Mouse (Mus musculus) forebrain, embryonic 11.5 days (tissue): ENCODE results near the gene C2cd5. TPM values are rescaled to one million over a fixed set of nuclear protein-coding genes. Genes with fewer than 3 reads are reported as not detected.
A peak's percentile ranks its signal among the peaks of the same experiment; 100 is the strongest.

ENCODE experiments used
- ATAC-seq: fragments of 200-750 bp; cut with Nextera tagmentation; replicated peaks from 2 replicates; pipeline ENCODE4 v1.8.0; 2017; ENCODE audit warnings: moderate TSS enrichment; ENCODE audit not compliant: low FRiP score
- DNase-seq: peaks from one replicate; pipeline ENCODE4 v3.0.0-alpha.2; 2017; ENCODE audit warnings: low spot score
- H3K27ac ChIP-seq: fragments of 300-500 bp; sonication (generic); 2 replicates; pipeline ENCODE4 v1.5.1; 2014; ENCODE audit warnings: low read depth, low read length
- H3K27me3 ChIP-seq: fragments of 300-500 bp; sonication (generic); 2 replicates; pipeline ENCODE4 v1.6.1; 2014; ENCODE audit warnings: mild to moderate bottlenecking, low read length, mixed read lengths; ENCODE audit not compliant: control insufficient read depth, insufficient read depth
- H3K36me3 ChIP-seq: fragments of 300-500 bp; sonication (generic); 2 replicates; pipeline ENCODE4 v1.6.1; 2014; ENCODE audit warnings: mild to moderate bottlenecking, low read length, moderate library complexity, mixed read lengths; ENCODE audit not compliant: control insufficient read depth, insufficient read depth
- H3K4me1 ChIP-seq: fragments of 300-500 bp; sonication (generic); replicated peaks from 2 replicates; pipeline ENCODE4 v1.6.1; 2014; ENCODE audit warnings: low read length, mixed read lengths; ENCODE audit not compliant: control insufficient read depth, insufficient read depth
- H3K4me2 ChIP-seq: fragments of 300-500 bp; sonication (generic); 2 replicates; pipeline ENCODE4 v1.6.1; 2014; ENCODE audit warnings: low read depth, mild to moderate bottlenecking, low read length, moderate library complexity, mixed read lengths; ENCODE audit not compliant: severe bottlenecking
- H3K4me3 ChIP-seq: fragments of 300-500 bp; sonication (generic); 2 replicates; pipeline ENCODE4 v1.5.1; 2014; ENCODE audit warnings: low read depth, low read length
- H3K9ac ChIP-seq: fragments of 300-500 bp; sonication (generic); 2 replicates; pipeline ENCODE4 v1.6.1; 2014; ENCODE audit warnings: low read length
- H3K9me3 ChIP-seq: fragments of 300-500 bp; sonication (generic); 2 replicates; pipeline ENCODE4 v1.6.1; 2016; ENCODE audit warnings: low read length, mixed read lengths; ENCODE audit not compliant: control insufficient read depth
- WGBS: fragments of 180-500 bp; shearing (Covaris S2); extraction: QIAGEN DNeasy Blood & Tissue Kit; methylation state at CpG from one replicate; pipeline ENCODE4 v1.1.7; 2014; 5-methylcytosine and 5-hydroxymethylcytosine counted together
- polyA plus RNA-seq: library from polyadenylated mRNA; unstranded; fragments of >200 nt; fragmentation: Nextera tagmentation; extraction: Ambion mirVana; gene quantifications from 2 replicates; pipeline ENCODE4 v1.2.1, GENCODE M21; 2014

The C2cd5 gene
- polyA plus RNA-seq, 1 experiment from 2014 or later: 37.5 TPM

GRCm38 (mm10) chr6:142995567-142995966, 104.4 kb downstream of the C2cd5 start:
- ATAC-seq: 0 out of 2 replicates have a peak, but pooled peaks have one; percentile 31
- Histone ChIP-seq H3K4me3 (no peak overlapping the region), H3K36me3 (no peaks in the 10 kb centered on the region), H3K27ac (no peak overlapping the region), H3K9me3 (no peaks in the 10 kb centered on the region), H3K9ac (no peak overlapping the region), H3K27me3 (no peaks in the 10 kb centered on the region), H3K4me1 (no peaks in the 10 kb centered on the region; the same call in 1 of the 2 replicates), H3K4me2 (no peak overlapping the region)
- WGBS: 66% methylated on average over 5 of the region's 5 CpGs
- peak; percentile 47 for DNase-seq

GRCm38 (mm10) chr6:142994821-142995220, 105.1 kb downstream of the C2cd5 start:
- H3K9ac ChIP-seq: no peak overlapping the region
- DNase-seq (peak; percentile 19), ATAC-seq (peak; percentile 54; the same call in 1 of the 2 replicates)
- WGBS: 52% methylated on average over 7 of the region's 7 CpGs
- H3K36me3 ChIP-seq: no peaks in the 10 kb centered on the region
- H3K9me3 ChIP-seq: no peaks in the 10 kb centered on the region
- H3K27me3 ChIP-seq: no peaks in the 10 kb centered on the region
- H3K27ac ChIP-seq: no peak overlapping the region
- H3K4me1 ChIP-seq: no peaks in the 10 kb centered on the region; the same call in 1 of the 2 replicates
- H3K4me3 ChIP-seq: no peak overlapping the region
- no peak overlapping the region for H3K4me2 ChIP-seq

GRCm38 (mm10) chr6:142993705-142994698, 105.9 kb downstream of the C2cd5 start:
- H3K4me3 ChIP-seq: no peak overlapping the region
- WGBS: 45% methylated on average over 14 of the region's 14 CpGs
- H3K4me1 ChIP-seq: no peaks in the 10 kb centered on the region; the same call in 1 of the 2 replicates
- no peaks in the 10 kb centered on the region for H3K36me3 ChIP-seq
- DNase-seq: peak; percentile 51
- no peak overlapping the region for H3K9ac ChIP-seq
- H3K27me3 ChIP-seq: no peaks in the 10 kb centered on the region
- no peak overlapping the region for H3K27ac ChIP-seq
- no peaks in the 10 kb centered on the region for H3K9me3 ChIP-seq
- H3K4me2 ChIP-seq: no peak overlapping the region
- 0 out of 2 replicates have a peak, but pooled peaks have one; percentile 22 for ATAC-seq

GRCm38 (mm10) chr6:142992971-142993370, 107.0 kb downstream of the C2cd5 start:
- Histone ChIP-seq H3K4me3 (no peak overlapping the region), H3K9me3 (no peaks in the 10 kb centered on the region), H3K9ac (no peak overlapping the region), H3K27me3 (no peaks in the 10 kb centered on the region), H3K27ac (no peak overlapping the region), H3K36me3 (no peaks in the 10 kb centered on the region), H3K4me1 (no peaks in the 10 kb centered on the region; the same call in 1 of the 2 replicates), H3K4me2 (no peak overlapping the region)
- no peak for ATAC-seq
- peak; percentile 3 for DNase-seq
- 74% methylated on average over 2 of the region's 2 CpGs for WGBS

- Histone ChIP-seq H3K9ac (no peak overlapping the region), H3K27me3 (no peaks in the 10 kb centered on the region), H3K27ac (no peak overlapping the region), H3K4me3 (no peak overlapping the region), H3K36me3 (no peaks in the 10 kb centered on the region), H3K4me2 (no peak overlapping the region), H3K9me3 (no peaks in the 10 kb centered on the region), H3K4me1 (no peaks in the 10 kb centered on the region; the same call in 1 of the 2 replicates)
- ATAC-seq (no peak), DNase-seq (no peak)
- WGBS: 53% methylated on average over 7 of the region's 7 CpGs
These were observed 107.8 kb downstream of the C2cd5 start for GRCm38 (mm10) chr6:142992099-142992498.

- Histone ChIP-seq H3K4me1 (no peaks in the 10 kb centered on the region; the same call in 1 of the 2 replicates), H3K9ac (no peak overlapping the region), H3K9me3 (no peaks in the 10 kb centered on the region), H3K36me3 (no peaks in the 10 kb centered on the region), H3K4me3 (no peak overlapping the region), H3K27me3 (no peaks in the 10 kb centered on the region), H3K4me2 (no peak overlapping the region), H3K27ac (no peak overlapping the region)
- DNase-seq: no peak
- no peak for ATAC-seq
- WGBS: 58% methylated on average over 7 of the region's 7 CpGs
These were observed 108.4 kb downstream of the C2cd5 start for GRCm38 (mm10) chr6:142991391-142992059.

GRCm38 (mm10) chr6:142990516-142990915, 109.4 kb downstream of the C2cd5 start:
- no peak for ATAC-seq
- DNase-seq: no peak

GRCm38 (mm10) chr6:142989495-142989894, 110.4 kb downstream of the C2cd5 start:
- WGBS: 96% methylated on average over 13 of the region's 13 CpGs

More at GRCm38 (mm10) chr6:142990516-142990915, 109.4 kb downstream of the C2cd5 start:
- no peak overlapping the region for H3K27ac ChIP-seq
- no peaks in the 10 kb centered on the region for H3K27me3 ChIP-seq
- H3K4me2 ChIP-seq: no peak overlapping the region
- no peak overlapping the region for H3K9ac ChIP-seq
- 86% methylated on average over 9 of the region's 9 CpGs for WGBS
- H3K36me3 ChIP-seq: no peaks in the 10 kb centered on the region
- H3K4me3 ChIP-seq: no peak overlapping the region
- no peaks in the 10 kb centered on the region for H3K9me3 ChIP-seq
- H3K4me1 ChIP-seq: no peaks in the 10 kb centered on the region; the same call in 1 of the 2 replicates

More at GRCm38 (mm10) chr6:142989495-142989894, 110.4 kb downstream of the C2cd5 start:
- no peak overlapping the region for H3K4me3 ChIP-seq
- H3K4me2 ChIP-seq: no peak overlapping the region
- H3K9me3 ChIP-seq: no peaks in the 10 kb centered on the region
- no peak overlapping the region for H3K27ac ChIP-seq
- no peaks in the 10 kb centered on the region for H3K27me3 ChIP-seq
- no peaks in the 10 kb centered on the region for H3K36me3 ChIP-seq
- ATAC-seq: no peak
- no peak overlapping the region for H3K9ac ChIP-seq
- no peaks in the 10 kb centered on the region; the same call in 1 of the 2 replicates for H3K4me1 ChIP-seq
- DNase-seq: no peak
